Mouse (Mus musculus) gastrocnemius, adult 8-10 months (tissue): Measurements from ENCODE around the gene Clasp2. TPM values are rescaled to one million over a fixed set of nuclear protein-coding genes. Genes with fewer than 3 reads are reported as not detected.
"Not testable (repeated sequence)": the region's sequence is repeated elsewhere in the genome, so short reads cannot be mapped to it uniquely, and the experiment has no call there.

Source experiments
- DNase-seq, 2 experiments: peaks; one replicate each; pipeline ENCODE4 v3.0.0; 2022; ENCODE audit warnings: low spot score in 2 of 2
- total RNA-seq, 4 experiments: library from RNA; stranded (reverse); gene quantifications; 2 replicates each; pipeline ENCODE4 v1.2.4; 2022

Clasp2 gene
- total RNA-seq, 4 experiments from 2014 or later, result 44.7 to 45.6 (median 44.9) TPM

GRCm38 (mm10) chr9:113813086-113813485 lies 71.8 kb downstream of the Clasp2 start:
- DNase-seq, result no peak

- DNase-seq, result no peak
These were observed 74.6 kb downstream of the Clasp2 start for GRCm38 (mm10) chr9:113815836-113816235.

- DNase-seq, result no peak
These were observed 80.9 kb downstream of the Clasp2 start for GRCm38 (mm10) chr9:113822150-113822549.

DNA sequence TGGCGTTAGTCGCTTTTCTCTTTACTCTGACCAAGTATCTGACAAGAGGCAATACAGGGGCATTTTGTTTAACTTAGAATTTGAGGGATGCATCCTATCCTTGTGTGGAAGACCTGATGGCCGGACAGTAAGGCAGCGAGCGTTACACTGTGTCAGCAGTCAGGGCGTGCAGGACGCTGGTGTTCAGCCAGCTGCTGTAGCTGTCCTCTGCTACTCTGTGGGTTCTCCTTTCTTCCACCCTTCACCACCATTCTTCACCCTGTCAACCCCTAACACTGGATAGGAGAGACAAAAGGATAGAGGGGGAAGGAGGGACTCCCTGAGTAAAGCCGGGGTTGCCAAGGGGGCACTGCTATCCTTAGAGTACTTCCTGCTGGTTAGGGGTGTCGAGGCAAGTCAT lies 87.4 kb downstream of the Clasp2 start:
- no peak for DNase-seq

GRCm38 (mm10) chr9:113830219-113830618 lies 88.9 kb downstream of the Clasp2 start:
- DNase-seq, result no peak

DNA sequence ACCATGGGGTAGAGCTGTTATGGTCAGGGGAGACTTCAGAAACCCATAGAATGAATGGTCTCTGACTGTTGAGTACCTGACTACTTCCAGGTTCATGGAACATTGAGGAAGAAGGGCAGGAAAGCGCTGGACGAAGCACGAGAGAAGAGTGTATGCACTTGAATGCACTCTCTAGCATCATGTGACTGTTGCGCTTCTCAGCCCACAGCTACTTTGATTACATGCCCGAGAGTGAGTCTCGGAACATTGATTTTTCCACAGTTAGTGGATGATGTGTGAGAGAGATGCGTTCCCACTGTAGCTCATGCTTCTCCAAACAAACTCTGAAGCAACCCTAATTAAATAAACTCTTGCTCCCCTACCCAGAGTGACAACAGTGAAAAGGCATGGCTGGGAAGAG lies 92.2 kb downstream of the Clasp2 start:
- DNase-seq, result no peak

DNA sequence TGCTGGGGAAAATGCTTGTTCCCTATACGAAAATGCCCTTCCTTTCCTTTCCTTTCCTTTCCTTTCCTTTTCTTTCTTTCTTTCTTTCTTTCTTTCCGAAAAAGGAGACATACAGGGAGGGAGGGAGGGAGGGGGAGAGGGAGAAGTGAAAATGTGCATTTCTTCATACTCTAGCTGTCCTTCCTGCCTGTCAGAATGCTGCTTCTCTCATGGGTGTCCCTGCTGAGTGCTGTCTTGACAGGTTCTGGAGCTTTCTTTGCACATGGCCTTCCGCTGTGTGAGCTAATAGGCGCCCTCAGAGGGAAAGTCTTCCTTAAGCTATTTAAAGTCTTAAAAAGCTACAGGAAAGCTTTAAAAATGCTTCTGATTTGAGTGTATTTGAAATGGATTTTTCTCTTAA lies 95.7 kb downstream of the Clasp2 start:
- DNase-seq, result no peak

- no peak for DNase-seq
These were observed 96.2 kb downstream of the Clasp2 start for GRCm38 (mm10) chr9:113837461-113837860.

DNA sequence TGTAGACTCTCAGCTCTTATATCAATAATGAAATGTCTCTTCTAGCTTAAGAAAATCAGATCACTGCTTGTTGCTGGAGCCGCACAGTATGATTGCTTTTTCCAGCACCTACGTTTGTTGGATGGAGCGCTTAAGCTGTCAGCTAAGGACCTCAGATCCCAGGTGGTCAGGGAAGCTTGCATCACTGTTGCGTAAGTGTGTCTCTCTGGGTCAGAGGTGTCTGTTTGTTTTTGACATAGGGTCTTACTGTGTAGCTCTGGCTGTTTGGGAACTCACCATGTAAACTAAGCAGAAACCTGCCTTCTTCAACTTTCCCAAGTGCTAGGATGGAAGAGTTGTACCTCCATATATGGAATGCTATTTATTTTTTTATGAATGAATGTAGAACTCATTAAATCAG lies 102.8 kb downstream of the Clasp2 start:
- no peak for DNase-seq

- DNase-seq, result no peak
These were observed 114.2 kb downstream of the Clasp2 start for GRCm38 (mm10) chr9:113855441-113855840.

DNA sequence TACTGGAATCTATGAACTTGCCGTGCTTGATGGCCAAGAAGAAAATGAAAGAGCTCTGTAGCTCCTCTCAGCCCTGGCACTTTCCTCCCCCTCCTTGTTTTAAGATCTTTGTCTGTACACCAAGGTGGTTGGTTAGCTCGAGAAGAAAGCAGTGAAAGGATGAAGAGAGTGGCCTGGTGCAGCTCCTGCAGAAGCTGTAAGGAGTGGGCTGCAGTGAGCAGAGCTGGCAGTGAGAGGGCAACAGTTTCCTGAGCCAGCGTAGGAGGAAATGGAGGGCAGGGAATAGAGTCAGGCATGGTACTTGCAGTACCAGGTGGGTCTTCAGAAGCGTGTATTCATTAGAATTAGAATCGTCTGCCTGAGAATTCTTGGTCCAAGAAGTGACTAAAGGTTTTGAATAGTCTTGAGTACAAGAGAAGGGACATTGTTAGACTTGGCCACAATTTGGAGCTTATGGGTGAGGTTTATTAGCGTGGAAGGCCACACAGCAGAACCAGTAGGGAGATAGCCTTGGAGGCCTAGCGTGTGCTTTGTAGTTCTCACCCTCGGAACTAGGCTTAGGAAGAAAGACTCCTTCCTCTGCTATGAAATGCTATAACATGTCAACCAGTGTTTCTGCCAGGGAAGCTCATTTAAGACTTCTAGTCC lies 116.1 kb downstream of the Clasp2 start:
- no peak for DNase-seq

GRCm38 (mm10) chr9:113857929-113858440 lies 116.7 kb downstream of the Clasp2 start:
- DNase-seq, result no peak

DNA sequence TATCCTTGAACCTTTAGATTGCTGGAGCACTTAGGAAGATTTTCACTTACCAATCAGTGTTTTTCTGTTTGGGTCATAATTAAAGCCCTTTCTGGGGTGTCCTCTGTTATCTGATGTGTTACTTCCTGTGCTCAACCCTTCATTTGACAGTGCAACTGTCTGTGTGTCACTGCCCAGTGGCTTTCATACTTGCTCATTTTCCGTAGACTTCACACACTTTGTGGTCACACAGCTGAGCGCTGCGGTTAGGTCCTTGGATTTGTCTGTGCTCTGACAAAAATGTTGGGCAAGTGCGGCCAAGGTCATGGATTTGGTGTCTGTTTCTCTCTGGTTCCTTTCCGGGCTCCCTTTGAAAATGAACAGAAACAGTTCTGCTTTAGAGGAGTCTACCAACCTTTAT lies 118.1 kb downstream of the Clasp2 start:
- no peak for DNase-seq

GRCm38 (mm10) chr9:113863370-113863999 lies 122.2 kb downstream of the Clasp2 start:
- no peak for DNase-seq

- DNase-seq, result no peak
These were observed 126.7 kb downstream of the Clasp2 start for GRCm38 (mm10) chr9:113867951-113868350.

DNA sequence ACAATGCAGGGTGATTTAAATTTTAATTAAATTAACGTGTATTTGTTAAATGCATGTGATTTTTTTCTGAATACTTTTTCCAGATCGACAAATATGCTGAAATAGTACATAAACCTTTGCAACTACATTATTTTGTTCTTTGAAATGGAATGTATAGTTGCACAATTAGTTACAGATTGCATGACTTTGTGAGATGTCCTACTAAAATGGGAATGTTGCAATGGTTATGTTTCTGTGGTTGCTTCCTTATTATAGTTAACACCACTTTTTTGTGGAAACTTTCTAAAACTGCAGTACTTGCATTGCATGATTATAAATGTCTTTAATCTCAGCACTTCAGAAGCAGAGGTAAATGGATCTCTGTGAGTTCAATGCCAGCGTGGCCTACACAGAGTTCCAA lies 153.6 kb downstream of the Clasp2 start:
- no peak for DNase-seq

GRCm38 (mm10) chr9:113903136-113903535 lies 161.9 kb downstream of the Clasp2 start:
- DNase-seq, result no peak

- DNase-seq, result not testable (repeated sequence)
These were observed 163.0 kb downstream of the Clasp2 start for GRCm38 (mm10) chr9:113904315-113904714.

DNA sequence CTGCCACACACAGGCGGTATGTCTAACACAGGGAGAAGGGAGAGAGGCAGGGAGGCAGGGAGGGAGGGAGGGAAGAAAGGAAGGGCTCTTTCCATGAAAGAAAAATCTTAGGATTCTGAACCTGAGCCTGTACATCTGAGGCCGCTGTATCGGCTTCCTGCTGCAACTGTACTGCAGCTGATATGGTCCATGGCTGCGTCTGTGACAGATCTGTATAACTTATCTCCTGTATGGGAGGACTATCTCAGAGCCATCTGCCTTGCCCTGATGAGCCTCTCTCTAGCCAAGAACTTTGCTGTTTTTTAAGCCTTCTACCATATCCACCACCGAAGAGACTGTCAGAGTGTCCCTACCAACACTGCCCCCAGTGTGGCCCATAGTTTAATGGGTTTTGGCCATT lies 174.5 kb downstream of the Clasp2 start:
- DNase-seq, result no peak

- DNase-seq, result no peak
These were observed 181.4 kb downstream of the Clasp2 start for GRCm38 (mm10) chr9:113922677-113923076.

- no peak for DNase-seq
These were observed 183.6 kb downstream of the Clasp2 start for GRCm38 (mm10) chr9:113924883-113925282.

- DNase-seq, result no peak
These were observed 187.3 kb downstream of the Clasp2 start for GRCm38 (mm10) chr9:113928591-113928990.

- no peak for DNase-seq
These were observed 188.4 kb downstream of the Clasp2 start for GRCm38 (mm10) chr9:113929676-113930075.
